Mouse (Mus musculus) stomach, embryonic 14.5 days (tissue): ENCODE results near the gene Jade1. TPM values are rescaled to one million over a fixed set of nuclear protein-coding genes. Genes with fewer than 3 reads are reported as not detected.

Experiments
- ATAC-seq: fragments of 200-750 bp; cut with Nextera tagmentation; 2 replicates; pipeline ENCODE4 v1.8.0; 2017; ENCODE audit warnings: low read depth, moderate TSS enrichment; ENCODE audit not compliant: insufficient number of reproducible peaks, insufficient read depth, low FRiP score
- H3K27ac ChIP-seq: fragments of 300-500 bp; sonication (generic); 2 replicates; pipeline ENCODE4 v1.5.1; 2014; ENCODE audit warnings: mild to moderate bottlenecking, low read length, moderate library complexity, mixed read lengths
- H3K27me3 ChIP-seq: fragments of 300-500 bp; sonication (generic); 2 replicates; pipeline ENCODE4 v1.6.1; 2014; ENCODE audit warnings: low read length, control low read depth, mixed read lengths; ENCODE audit not compliant: control insufficient read depth, insufficient read depth
- H3K36me3 ChIP-seq: fragments of 300-500 bp; sonication (generic); 2 replicates; pipeline ENCODE4 v1.6.1; 2014; ENCODE audit warnings: mild to moderate bottlenecking, control low read depth, low read length, moderate library complexity, mixed read lengths; ENCODE audit not compliant: control insufficient read depth, insufficient read depth
- H3K4me1 ChIP-seq: fragments of 300-500 bp; sonication (generic); 2 replicates; pipeline ENCODE4 v1.6.1; 2014; ENCODE audit warnings: low read length, control low read depth, mixed read lengths; ENCODE audit not compliant: control insufficient read depth, insufficient read depth
- H3K4me2 ChIP-seq: fragments of 300-500 bp; sonication (generic); replicated peaks from 2 replicates; pipeline ENCODE4 v1.6.1; 2014; ENCODE audit warnings: low read depth, low read length, control low read depth
- H3K4me3 ChIP-seq: fragments of 300-500 bp; sonication (generic); 2 replicates; pipeline ENCODE4 v1.5.1; 2014; ENCODE audit warnings: low read depth, low read length, control low read depth
- H3K9ac ChIP-seq: fragments of 300-500 bp; sonication (generic); replicated peaks from 2 replicates; pipeline ENCODE4 v1.6.1; 2014; ENCODE audit warnings: low read depth, mild to moderate bottlenecking, control low read depth, low read length, moderate library complexity, mixed read lengths
- H3K9me3 ChIP-seq: fragments of 300-500 bp; sonication (generic); 2 replicates; pipeline ENCODE4 v1.6.1; 2016; ENCODE audit warnings: low read depth, low read length, control low read depth; ENCODE audit not compliant: control insufficient read depth
- WGBS: fragments of 180-500 bp; shearing (Covaris S2); extraction: QIAGEN DNeasy Blood & Tissue Kit; methylation state at CpG from one replicate; pipeline ENCODE4 v1.1.7; 2014; 5-methylcytosine and 5-hydroxymethylcytosine counted together
- polyA plus RNA-seq: library from polyadenylated mRNA; unstranded; fragments of >200 nt; fragmentation: Nextera tagmentation; extraction: Ambion mirVana; gene quantifications from 2 replicates; pipeline ENCODE4 v1.2.1, GENCODE M21; 2014

The Jade1 gene
- polyA plus RNA-seq, 1 experiment from 2014 or later, result 12.1 TPM

- Histone ChIP-seq H3K4me1 (peaks cover 11% of the 10 kb centered on the region; the same call in 1 of the 2 replicates), H3K36me3 (no peaks in the 10 kb centered on the region), H3K27ac (no peak overlapping the region), H3K4me3 (no peak overlapping the region), H3K27me3 (no peaks in the 10 kb centered on the region), H3K4me2 (no peak overlapping the region), H3K9me3 (no peaks in the 10 kb centered on the region), H3K9ac (no peak overlapping the region)
- 83% methylated on average over 5 of the region's 5 CpGs for WGBS
- ATAC-seq, result no peak
Measured at GRCm38 (mm10) chr3:41575971-41576370, 20.4 kb downstream of the Jade1 start.

- H3K27ac ChIP-seq, result no peak overlapping the region
- no peak overlapping the region for H3K4me3 ChIP-seq
- H3K36me3 ChIP-seq, result no peaks in the 10 kb centered on the region
- peaks cover 19% of the 10 kb centered on the region; the same call in 1 of the 2 replicates for H3K4me1 ChIP-seq
- H3K9me3 ChIP-seq, result no peaks in the 10 kb centered on the region
- no peak for ATAC-seq
- H3K27me3 ChIP-seq, result no peaks in the 10 kb centered on the region
- H3K4me2 ChIP-seq, result no peak overlapping the region
- WGBS, result 87% methylated on average over 2 of the region's 2 CpGs
- H3K9ac ChIP-seq, result no peak overlapping the region
Measured at GRCm38 (mm10) chr3:41577240-41577639, 21.7 kb downstream of the Jade1 start.

- Histone ChIP-seq H3K4me1 (peaks cover 22% of the 10 kb centered on the region), H3K36me3 (no peaks in the 10 kb centered on the region), H3K27me3 (no peaks in the 10 kb centered on the region), H3K9ac (no peak overlapping the region), H3K4me2 (no peak overlapping the region), H3K27ac (no peak overlapping the region), H3K4me3 (no peak overlapping the region), H3K9me3 (no peaks in the 10 kb centered on the region)
- ATAC-seq, result no peak
- 68% methylated on average over 4 of the region's 4 CpGs for WGBS
Measured at GRCm38 (mm10) chr3:41579873-41580272, 24.3 kb downstream of the Jade1 start.

GRCm38 (mm10) chr3:41580401-41581323 is 25.1 kb downstream of the Jade1 start:
- H3K27ac ChIP-seq, result no peak overlapping the region
- no peak overlapping the region for H3K9ac ChIP-seq
- ATAC-seq, result no peak
- no peaks in the 10 kb centered on the region for H3K9me3 ChIP-seq
- H3K36me3 ChIP-seq, result no peaks in the 10 kb centered on the region
- 58% methylated on average over 14 of the region's 14 CpGs for WGBS
- H3K27me3 ChIP-seq, result no peaks in the 10 kb centered on the region
- no peak overlapping the region for H3K4me2 ChIP-seq
- peaks cover 22% of the 10 kb centered on the region for H3K4me1 ChIP-seq
- no peak overlapping the region for H3K4me3 ChIP-seq

GRCm38 (mm10) chr3:41581436-41581835 is 25.9 kb downstream of the Jade1 start:
- no peak overlapping the region for H3K4me2 ChIP-seq
- no peaks in the 10 kb centered on the region for H3K27me3 ChIP-seq
- H3K9ac ChIP-seq, result no peak overlapping the region
- no peak overlapping the region; the same call in 1 of the 2 replicates for H3K27ac ChIP-seq
- WGBS, result 67% methylated on average over 8 of the region's 8 CpGs
- H3K4me3 ChIP-seq, result no peak overlapping the region
- H3K9me3 ChIP-seq, result no peaks in the 10 kb centered on the region
- H3K36me3 ChIP-seq, result no peaks in the 10 kb centered on the region
- peak; percentile 42; the same call in 1 of the 2 replicates for ATAC-seq
- peaks cover 22% of the 10 kb centered on the region for H3K4me1 ChIP-seq

GRCm38 (mm10) chr3:41582256-41582655 is 26.7 kb downstream of the Jade1 start:
- H3K4me1 ChIP-seq, result peaks cover 22% of the 10 kb centered on the region
- H3K4me3 ChIP-seq, result no peak overlapping the region
- no peak overlapping the region for H3K4me2 ChIP-seq
- no peaks in the 10 kb centered on the region for H3K9me3 ChIP-seq
- no peak overlapping the region for H3K9ac ChIP-seq
- ATAC-seq, result no peak
- 71% methylated on average over 7 of the region's 7 CpGs for WGBS
- no peaks in the 10 kb centered on the region for H3K27me3 ChIP-seq
- no peak overlapping the region for H3K27ac ChIP-seq
- no peaks in the 10 kb centered on the region for H3K36me3 ChIP-seq

GRCm38 (mm10) chr3:41583092-41583491 is 27.6 kb downstream of the Jade1 start:
- H3K27ac ChIP-seq, result no peak overlapping the region
- H3K36me3 ChIP-seq, result no peaks in the 10 kb centered on the region
- H3K9me3 ChIP-seq, result no peaks in the 10 kb centered on the region
- WGBS, result 94% methylated on average over 14 of the region's 14 CpGs
- H3K9ac ChIP-seq, result no peak overlapping the region
- no peak overlapping the region for H3K4me2 ChIP-seq
- H3K4me3 ChIP-seq, result no peak overlapping the region
- H3K27me3 ChIP-seq, result no peaks in the 10 kb centered on the region
- no peak for ATAC-seq
- peaks cover 22% of the 10 kb centered on the region for H3K4me1 ChIP-seq

- Histone ChIP-seq H3K4me2 (no peak overlapping the region), H3K9ac (no peak overlapping the region), H3K4me1 (peaks cover 22% of the 10 kb centered on the region), H3K27me3 (no peaks in the 10 kb centered on the region), H3K36me3 (no peaks in the 10 kb centered on the region), H3K9me3 (no peaks in the 10 kb centered on the region), H3K27ac (no peak overlapping the region), H3K4me3 (no peak overlapping the region)
- 75% methylated on average over 4 of the region's 4 CpGs for WGBS
- ATAC-seq, result no peak
Measured at GRCm38 (mm10) chr3:41583621-41584020, 28.1 kb downstream of the Jade1 start.
